Mouse (Mus musculus): ENCODE results near the gene Csrp1. TPM values are rescaled to one million over a fixed set of nuclear protein-coding genes. Genes with fewer than 3 reads are reported as not detected.
A peak's percentile ranks its signal among the peaks of the same experiment; 100 is the strongest.

Csrp1 gene
- total and polyA plus RNA-seq, 3 experiments = 0.05 to 0.38 TPM; not detected in 1

GRCm38 (mm10) chr1:135699892-135700291, 20.0 kb upstream of the Csrp1 start:
- H3K27me3 ChIP-seq (ENCODE audit: insufficient read depth, low read length) = peaks cover 16% of the 10 kb centered on the region; the same call in 1 of the 2 replicates
- H3K9me3 ChIP-seq (replicated peaks) = no peaks in the 10 kb centered on the region
- H3K4me1 ChIP-seq (ENCODE audit: insufficient read depth, low read depth, low read length) = peaks cover 3% of the 10 kb centered on the region; the same call in 1 of the 2 replicates
- no peaks in the 10 kb centered on the region for H3K36me3 ChIP-seq (replicated peaks)
- no peak overlapping the region for H3K4me3 ChIP-seq (ENCODE audit: low read depth, low read length)
- DNase-seq (ENCODE audit: low spot score) = no peak
- ATAC-seq (ENCODE audit: extremely low read depth, insufficient number of reproducible peaks, low FRiP score, poor library complexity, severe bottlenecking) = no peak
- TF ChIP-seq CTCF (IDR thresholded peaks at IDR 0.05; ENCODE audit: low read depth, low read length) (no peak), GATA1 (IDR thresholded peaks at IDR 0.05; ENCODE audit: borderline replicate concordance, low read length) (no peak), TAL1 (conservative IDR thresholded peaks at IDR 0.05; ENCODE audit: low read depth, low read length) (no peak), GATA2 (IDR thresholded peaks at IDR 0.05; ENCODE audit: borderline replicate concordance, low read depth, low read length) (no peak), POLR2AphosphoS5 (IDR thresholded peaks at IDR 0.05; ENCODE audit: insufficient replicate concordance, low read depth, low read length) (no peak)

- no peaks in the 10 kb centered on the region for H3K36me3 ChIP-seq (replicated peaks)
- peak; percentile 45; the same call in 1 of the 2 replicates for ATAC-seq (ENCODE audit: extremely low read depth, insufficient number of reproducible peaks, low FRiP score, poor library complexity, severe bottlenecking)
- DNase-seq (ENCODE audit: low spot score) = peak; percentile 61
- H3K9me3 ChIP-seq (replicated peaks) = no peaks in the 10 kb centered on the region
- TF ChIP-seq GATA2 (IDR thresholded peaks at IDR 0.05; ENCODE audit: borderline replicate concordance, low read depth, low read length) (no peak), TAL1 (conservative IDR thresholded peaks at IDR 0.05; ENCODE audit: low read depth, low read length) (no peak), CTCF (IDR thresholded peaks at IDR 0.05; ENCODE audit: low read depth, low read length) (peak; percentile 87)
- peaks cover 3% of the 10 kb centered on the region; the same call in 1 of the 2 replicates for H3K4me1 ChIP-seq (ENCODE audit: insufficient read depth, low read depth, low read length)
- H3K4me3 ChIP-seq (ENCODE audit: low read depth, low read length) = no peak overlapping the region
- peaks cover 16% of the 10 kb centered on the region; the same call in 1 of the 2 replicates for H3K27me3 ChIP-seq (ENCODE audit: insufficient read depth, low read length)
Measured at GRCm38 (mm10) chr1:135700605-135701004, 19.3 kb upstream of the Csrp1 start.

- H3K27me3 ChIP-seq (ENCODE audit: insufficient read depth, low read length) = peaks cover 16% of the 10 kb centered on the region; the same call in 1 of the 2 replicates
- peaks cover 3% of the 10 kb centered on the region; the same call in 1 of the 2 replicates for H3K4me1 ChIP-seq (ENCODE audit: insufficient read depth, low read depth, low read length)
- ATAC-seq (ENCODE audit: extremely low read depth, insufficient number of reproducible peaks, low FRiP score, poor library complexity, severe bottlenecking) = no peak
- no peaks in the 10 kb centered on the region for H3K36me3 ChIP-seq (replicated peaks)
- H3K9me3 ChIP-seq (replicated peaks) = no peaks in the 10 kb centered on the region
- DNase-seq (ENCODE audit: low spot score) = no peak
- H3K4me3 ChIP-seq (ENCODE audit: low read depth, low read length) = no peak overlapping the region
- TF ChIP-seq CTCF (IDR thresholded peaks at IDR 0.05; ENCODE audit: low read depth, low read length) (no peak), GATA1 (IDR thresholded peaks at IDR 0.05; ENCODE audit: borderline replicate concordance, low read length) (no peak), POLR2AphosphoS5 (IDR thresholded peaks at IDR 0.05; ENCODE audit: insufficient replicate concordance, low read depth, low read length) (no peak), GATA2 (IDR thresholded peaks at IDR 0.05; ENCODE audit: borderline replicate concordance, low read depth, low read length) (no peak), TAL1 (conservative IDR thresholded peaks at IDR 0.05; ENCODE audit: low read depth, low read length) (no peak)
Measured at GRCm38 (mm10) chr1:135701314-135701713, 18.5 kb upstream of the Csrp1 start.

- no peak for ATAC-seq (ENCODE audit: extremely low read depth, insufficient number of reproducible peaks, low FRiP score, poor library complexity, severe bottlenecking)
- no peaks in the 10 kb centered on the region for H3K36me3 ChIP-seq (replicated peaks)
- DNase-seq (ENCODE audit: low spot score) = no peak
- no peak overlapping the region for H3K4me3 ChIP-seq (ENCODE audit: low read depth, low read length)
- TF ChIP-seq GATA1 (IDR thresholded peaks at IDR 0.05; ENCODE audit: borderline replicate concordance, low read length) = no peak
- TF ChIP-seq POLR2AphosphoS5 (IDR thresholded peaks at IDR 0.05; ENCODE audit: insufficient replicate concordance, low read depth, low read length) = no peak
- no peak for TF ChIP-seq TAL1 (conservative IDR thresholded peaks at IDR 0.05; ENCODE audit: low read depth, low read length)
- TF ChIP-seq GATA2 (IDR thresholded peaks at IDR 0.05; ENCODE audit: borderline replicate concordance, low read depth, low read length) = no peak
- no peak for TF ChIP-seq CTCF (IDR thresholded peaks at IDR 0.05; ENCODE audit: low read depth, low read length)
- H3K4me1 ChIP-seq (ENCODE audit: insufficient read depth, low read depth, low read length) = peaks cover 3% of the 10 kb centered on the region; the same call in 1 of the 2 replicates
- H3K9me3 ChIP-seq (replicated peaks) = 0 out of 2 replicates have a peak, but pooled peaks cover 2% of the 10 kb centered on the region
- H3K27me3 ChIP-seq (ENCODE audit: insufficient read depth, low read length) = peaks cover 11% of the 10 kb centered on the region; the same call in 1 of the 2 replicates
Measured at GRCm38 (mm10) chr1:135702722-135703121, 17.1 kb upstream of the Csrp1 start.

GRCm38 (mm10) chr1:135704317-135704821, 15.5 kb upstream of the Csrp1 start:
- H3K27me3 ChIP-seq (ENCODE audit: insufficient read depth, low read length) = peaks cover under 1% of the 10 kb centered on the region; the same call in 1 of the 2 replicates
- no peaks in the 10 kb centered on the region for H3K36me3 ChIP-seq (replicated peaks)
- H3K9me3 ChIP-seq (replicated peaks) = 0 out of 2 replicates have a peak, but pooled peaks cover 2% of the 10 kb centered on the region
- ATAC-seq (ENCODE audit: extremely low read depth, insufficient number of reproducible peaks, low FRiP score, poor library complexity, severe bottlenecking) (no peak), DNase-seq (ENCODE audit: low spot score) (no peak)
- no peak for TF ChIP-seq GATA1 (IDR thresholded peaks at IDR 0.05; ENCODE audit: borderline replicate concordance, low read length)
- TF ChIP-seq GATA2 (IDR thresholded peaks at IDR 0.05; ENCODE audit: borderline replicate concordance, low read depth, low read length) = no peak
- TF ChIP-seq CTCF (IDR thresholded peaks at IDR 0.05; ENCODE audit: low read depth, low read length) = no peak
- TF ChIP-seq TAL1 (conservative IDR thresholded peaks at IDR 0.05; ENCODE audit: low read depth, low read length) = no peak
- TF ChIP-seq POLR2AphosphoS5 (IDR thresholded peaks at IDR 0.05; ENCODE audit: insufficient replicate concordance, low read depth, low read length) = no peak
- H3K4me1 ChIP-seq (ENCODE audit: insufficient read depth, low read depth, low read length) = peaks cover 3% of the 10 kb centered on the region; the same call in 1 of the 2 replicates
- H3K4me3 ChIP-seq (ENCODE audit: low read depth, low read length) = no peak overlapping the region

GRCm38 (mm10) chr1:135708369-135708768, 11.5 kb upstream of the Csrp1 start:
- H3K27me3 ChIP-seq (ENCODE audit: insufficient read depth, low read length) = no peaks in the 10 kb centered on the region
- H3K36me3 ChIP-seq (replicated peaks) = no peaks in the 10 kb centered on the region
- ATAC-seq (ENCODE audit: extremely low read depth, insufficient number of reproducible peaks, low FRiP score, poor library complexity, severe bottlenecking) (no peak), DNase-seq (ENCODE audit: low spot score) (no peak)
- no peak overlapping the region for H3K4me3 ChIP-seq (ENCODE audit: low read depth, low read length)
- no peak for TF ChIP-seq TAL1 (conservative IDR thresholded peaks at IDR 0.05; ENCODE audit: low read depth, low read length)
- no peak for TF ChIP-seq GATA1 (IDR thresholded peaks at IDR 0.05; ENCODE audit: borderline replicate concordance, low read length)
- TF ChIP-seq POLR2AphosphoS5 (IDR thresholded peaks at IDR 0.05; ENCODE audit: insufficient replicate concordance, low read depth, low read length) = no peak
- TF ChIP-seq CTCF (IDR thresholded peaks at IDR 0.05; ENCODE audit: low read depth, low read length) = no peak
- no peak for TF ChIP-seq GATA2 (IDR thresholded peaks at IDR 0.05; ENCODE audit: borderline replicate concordance, low read depth, low read length)
- H3K4me1 ChIP-seq (ENCODE audit: insufficient read depth, low read depth, low read length) = no peaks in the 10 kb centered on the region; the same call in 1 of the 2 replicates
- H3K9me3 ChIP-seq (replicated peaks) = 0 out of 2 replicates have a peak, but pooled peaks cover 2% of the 10 kb centered on the region
